Mouse (Mus musculus) C2C12 (cell line): ENCODE results near the gene Catip.

Experiments
- CEBPB ChIP-seq: IDR thresholded peaks from one replicate; pipeline ENCODE4 v1.6.1; 2011; ENCODE audit warnings: low read depth, mild to moderate bottlenecking, control low read depth, moderate library complexity
- CTCF ChIP-seq: IDR thresholded peaks from one replicate; pipeline ENCODE4 v1.5.1; 2011; ENCODE audit not compliant: control insufficient read depth, insufficient read depth, insufficient read length
- MAX ChIP-seq: IDR thresholded peaks from one replicate; pipeline ENCODE4 v1.6.1; 2011; ENCODE audit warnings: mild to moderate bottlenecking, control low read depth
- MYOD1 ChIP-seq: IDR thresholded peaks from one replicate; pipeline ENCODE4 v1.6.1; 2011; ENCODE audit warnings: low read depth; ENCODE audit not compliant: control insufficient read depth, insufficient read length
- USF1 ChIP-seq: IDR thresholded peaks from one replicate; pipeline ENCODE4 v1.6.1; 2011; ENCODE audit warnings: low read depth, mild to moderate bottlenecking, control low read depth, moderate library complexity

GRCm38 (mm10) chr1:74335436-74336170 lies 26.3 kb upstream of the Catip start:
- TF ChIP-seq CTCF (no peak), CEBPB (no peak), MYOD1 (no peak), USF1 (no peak), MAX (no peak)
